Mouse (Mus musculus) CD4-positive, CD25-positive, alpha-beta regulatory T cell, adult 2 months (primary cell): ENCODE measurements around the gene Use1.

Experiments
- DNase-seq: peaks from one replicate; pipeline ENCODE4 v3.0.0-alpha.2; 2012; ENCODE audit warnings: low read depth, low spot score

Use1 gene

DNA sequence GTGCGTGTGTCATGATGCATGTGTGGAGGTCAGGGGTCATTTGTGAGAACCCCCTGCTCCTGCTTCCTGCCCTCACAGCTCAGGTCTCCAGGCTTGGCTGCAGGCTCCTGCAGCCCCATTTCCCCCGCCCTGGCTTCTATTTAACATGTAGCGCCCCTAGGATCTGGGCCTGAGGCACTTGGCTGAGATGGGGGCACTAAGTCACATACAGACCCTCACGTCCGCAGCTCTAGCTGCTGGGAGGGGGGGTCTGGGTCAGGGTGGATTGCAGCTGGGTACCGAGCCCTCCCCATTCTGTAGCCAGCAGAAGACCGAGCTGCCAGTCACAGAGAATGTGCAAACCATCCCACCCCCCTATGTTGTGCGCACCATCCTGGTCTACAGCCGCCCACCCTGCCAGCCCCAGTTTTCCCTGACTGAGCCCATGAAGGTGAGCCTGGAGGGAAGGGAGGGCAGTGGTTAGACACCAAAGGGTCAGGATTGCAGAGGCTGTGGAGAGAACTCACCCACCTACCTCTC lies 35.9 kb downstream of the Use1 start:
- DNase-seq, result no peak

DNA sequence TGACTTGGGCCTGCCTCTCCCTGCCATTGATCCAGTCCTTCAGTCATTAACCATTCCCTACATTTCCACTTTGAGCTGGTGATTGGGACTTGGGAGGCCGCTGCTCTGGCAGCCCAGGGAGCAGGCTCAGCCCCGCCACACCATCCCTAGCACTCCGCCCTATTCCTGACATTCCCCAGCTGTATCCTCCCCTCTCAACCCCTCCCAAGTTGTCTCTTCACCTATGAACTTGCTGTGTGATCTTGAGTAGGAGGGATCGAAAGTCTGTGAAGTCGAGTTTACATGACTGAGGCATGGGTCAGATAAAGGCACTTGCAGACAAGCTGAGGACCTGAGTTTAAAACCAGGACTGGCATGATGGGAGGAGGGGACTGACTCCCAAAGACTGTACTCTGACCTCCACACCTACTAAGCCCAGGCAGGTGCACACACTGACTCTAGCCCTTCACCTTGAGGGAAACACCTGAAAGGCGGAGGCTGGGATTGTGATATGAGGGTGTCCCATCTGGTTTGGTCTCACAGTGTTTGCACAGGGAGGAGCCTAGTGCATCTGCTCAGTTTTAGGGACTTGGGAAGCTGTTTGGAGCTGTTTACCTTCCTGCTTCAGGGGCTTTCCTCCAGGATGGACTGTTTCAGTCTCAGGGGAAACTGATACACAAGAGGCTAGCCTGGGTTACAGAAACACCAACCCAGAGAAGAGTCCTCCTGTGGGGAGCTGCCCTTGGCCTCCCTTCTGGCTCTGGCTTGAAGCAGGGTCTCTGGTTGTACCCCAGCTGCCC lies 36.6 kb downstream of the Use1 start:
- no peak for DNase-seq

DNA sequence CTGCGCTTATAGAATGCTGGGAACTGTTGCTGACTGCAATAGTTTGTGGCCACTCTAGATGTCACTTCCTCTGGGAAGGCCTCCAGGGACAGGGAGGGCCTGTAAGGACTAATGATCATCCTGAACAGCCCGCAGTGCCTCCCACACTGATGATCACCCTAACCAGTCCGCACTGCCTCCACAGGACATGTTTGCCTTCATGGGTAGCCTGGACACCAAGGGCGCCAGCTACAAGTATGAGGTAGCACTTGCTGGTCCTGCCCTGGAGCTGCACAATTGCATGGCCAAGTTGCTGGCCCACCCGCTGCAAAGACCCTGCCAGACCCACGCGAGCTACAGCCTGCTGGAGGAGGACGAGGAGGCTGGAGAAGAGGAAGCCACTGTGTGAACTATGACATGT lies 37.4 kb downstream of the Use1 start:
- DNase-seq, result no peak

DNA sequence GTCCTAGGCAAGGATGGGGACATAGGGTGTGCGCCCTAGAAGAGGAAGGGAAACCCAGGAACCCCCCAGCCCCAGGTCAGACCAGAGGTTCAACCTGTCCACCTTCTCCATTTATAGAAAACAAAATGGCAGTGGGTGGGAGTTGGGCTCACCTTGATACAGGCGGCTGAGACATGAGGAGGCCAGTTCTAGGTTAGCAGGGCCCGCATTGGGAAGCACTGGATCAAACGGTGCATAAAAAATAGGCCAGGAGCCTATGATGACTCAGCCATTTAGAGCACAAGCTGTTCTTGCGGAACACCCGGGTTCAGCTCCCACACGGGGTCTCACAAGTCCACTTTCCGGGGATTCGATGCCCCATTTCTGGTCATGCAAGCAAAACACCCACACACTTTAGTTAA lies 38.3 kb downstream of the Use1 start:
- no peak for DNase-seq

DNA sequence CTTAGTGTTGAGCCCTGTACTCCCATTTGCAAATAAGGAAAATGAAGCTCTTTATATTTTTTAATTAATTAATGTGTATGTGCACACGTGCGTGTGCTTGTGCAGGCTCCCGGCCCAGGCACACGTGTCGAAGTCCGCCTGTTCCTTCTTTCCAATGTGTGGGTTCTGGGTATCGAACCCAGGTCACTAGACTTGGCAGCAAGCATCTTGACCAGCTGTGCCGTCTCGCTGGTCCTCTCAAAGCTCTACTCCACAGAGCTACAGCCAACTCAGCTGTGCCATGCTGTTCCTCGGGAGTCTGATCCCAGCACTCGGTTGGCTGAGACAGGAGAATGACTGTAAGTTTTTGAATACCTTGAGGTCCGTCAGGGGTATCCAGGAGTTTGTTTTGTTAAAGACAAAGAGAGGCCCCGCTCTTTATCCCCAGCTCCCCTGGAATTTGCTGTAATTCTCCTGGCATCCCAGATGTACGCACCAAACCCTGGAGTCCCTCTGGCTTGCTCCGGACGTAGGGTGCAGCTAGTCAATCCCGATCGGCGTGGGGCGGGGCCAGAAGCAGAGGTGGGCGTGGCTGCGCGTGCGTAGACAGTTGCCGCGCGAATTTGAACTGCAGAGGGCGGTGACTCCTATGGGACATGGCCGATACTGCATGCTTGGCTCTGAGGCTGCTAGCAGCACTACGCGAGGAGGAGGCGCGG lies 38.9 kb downstream of the Use1 start, which contains the start of gene Ankle1:
TSS of gene Ankle1 (plus strand) at position 610 of the 698 bp plus-strand sequence.
- DNase-seq, result peak; percentile 97

DNA sequence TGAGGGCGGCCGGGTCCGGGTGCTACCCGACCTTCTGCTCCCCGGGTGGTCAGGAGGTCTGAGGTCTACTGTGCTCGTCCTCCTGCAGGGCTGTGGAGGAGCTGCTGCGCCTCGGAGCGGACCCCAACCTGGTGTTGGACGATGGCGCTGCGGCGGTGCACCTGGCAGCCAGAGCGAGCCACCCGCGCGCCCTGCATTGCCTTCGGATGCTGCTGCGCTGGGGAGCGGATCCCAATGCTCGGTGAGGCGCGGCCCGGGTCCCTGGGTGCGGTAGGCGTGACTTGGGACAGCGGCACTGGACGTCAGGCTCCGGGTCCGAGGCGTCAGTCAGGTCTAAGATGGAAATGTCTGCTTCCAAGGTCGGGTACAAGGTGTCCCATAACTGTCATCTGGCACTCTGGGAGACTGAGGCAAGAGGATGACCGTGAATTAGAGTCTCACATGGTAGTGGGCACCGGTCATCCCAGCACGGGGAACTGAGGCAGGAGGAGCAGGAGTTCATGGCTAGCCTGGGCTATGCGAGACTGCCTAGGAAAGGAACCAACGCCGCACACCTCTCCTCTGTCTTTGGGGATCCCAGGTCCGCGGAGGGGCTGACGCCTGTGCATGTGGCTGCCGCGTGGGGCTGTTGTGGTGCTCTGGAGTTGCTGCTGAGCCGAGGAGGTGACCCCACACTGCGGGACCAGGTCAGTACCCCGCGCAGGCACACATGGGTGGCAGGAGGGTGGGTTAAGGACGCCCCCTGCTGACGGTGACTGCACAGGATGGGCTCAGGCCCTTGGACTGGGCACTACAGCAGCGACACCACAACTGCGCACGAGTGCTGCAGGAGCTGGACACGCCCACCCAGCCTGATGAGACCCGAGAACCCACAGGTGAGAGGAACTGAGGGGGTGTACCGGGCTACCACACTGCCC lies 39.7 kb downstream of the Use1 start:
- peak; percentile 63 for DNase-seq

DNA sequence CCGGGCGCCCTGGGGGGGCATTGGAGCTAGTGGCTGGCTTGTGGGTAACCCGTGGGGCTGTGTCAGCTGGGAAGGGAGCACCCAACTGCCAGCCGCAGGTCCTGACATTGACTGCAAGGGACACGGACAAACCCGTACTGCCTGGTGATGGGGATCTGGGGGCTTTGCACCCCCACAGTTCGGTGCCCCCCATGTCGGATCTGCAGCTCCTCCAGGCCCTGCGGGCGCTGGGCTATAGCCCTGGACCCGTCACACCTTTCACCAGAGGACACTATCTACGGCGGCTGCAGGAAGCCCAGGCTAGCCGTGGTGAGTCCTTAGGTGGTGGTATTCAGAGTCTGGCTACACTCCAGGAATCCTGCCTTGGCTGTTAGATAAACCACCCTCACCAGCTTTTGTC lies 40.8 kb downstream of the Use1 start:
- no peak for DNase-seq

DNA sequence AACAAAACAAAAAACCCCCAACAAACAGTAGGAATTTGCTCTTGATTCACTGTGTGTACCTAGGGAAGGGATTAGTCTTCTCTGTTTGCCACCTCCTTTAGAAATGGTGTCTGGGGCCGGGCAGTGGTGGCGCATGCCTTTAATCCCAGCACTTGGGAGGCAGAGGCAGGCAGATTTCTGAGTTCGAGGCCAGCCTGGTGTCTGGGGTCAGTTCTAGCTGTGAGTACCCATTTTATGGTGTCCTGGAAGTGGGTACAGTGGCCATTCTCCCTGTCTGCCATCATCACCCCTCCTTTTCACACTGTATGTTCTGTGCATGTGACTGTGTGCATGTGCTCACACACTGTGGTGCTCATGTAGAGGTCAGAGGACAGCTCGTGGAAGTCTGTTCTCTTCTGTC lies 41.6 kb downstream of the Use1 start:
- no peak for DNase-seq

DNA sequence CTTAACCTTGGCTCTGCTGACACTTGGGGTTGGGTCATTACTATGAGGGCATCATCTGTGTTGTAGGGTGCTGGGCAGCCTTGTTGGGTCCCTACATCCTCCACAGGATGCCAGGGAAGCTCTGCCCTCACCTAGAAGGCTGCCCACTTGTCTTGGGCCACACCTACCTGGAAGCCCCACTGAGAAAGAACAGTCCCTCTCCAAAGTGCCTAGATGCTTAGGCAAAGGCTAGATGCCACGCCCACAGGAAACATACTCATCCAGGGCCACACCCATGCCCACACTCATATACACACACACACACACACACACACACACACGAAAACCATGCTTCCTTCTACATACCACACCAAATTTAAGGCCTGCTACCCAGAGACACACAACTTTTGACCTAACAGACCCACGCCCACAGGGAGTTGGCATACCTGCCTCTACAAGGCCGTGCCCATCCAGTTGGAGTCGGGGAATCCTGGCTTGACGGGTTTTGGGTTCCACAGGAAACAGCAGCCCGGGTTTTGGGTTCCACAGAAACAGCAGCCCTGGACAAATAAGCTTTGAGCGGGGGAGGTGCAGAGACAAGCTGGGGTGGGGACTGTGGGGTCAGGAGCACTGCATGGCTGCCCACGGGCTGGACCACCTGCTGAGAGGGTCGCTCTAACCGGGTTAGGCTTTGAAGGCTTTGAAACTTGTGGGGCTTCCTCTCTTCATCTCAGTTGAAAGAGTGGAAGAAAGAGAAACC lies 45.1 kb downstream of the Use1 start:
- peak; percentile 66 for DNase-seq
